Mouse (Mus musculus): ENCODE data around the gene Thnsl2. TPM values are rescaled to one million over a fixed set of nuclear protein-coding genes. Genes with fewer than 3 reads are reported as not detected.

Thnsl2 gene
- polyA plus RNA-seq, 1 experiment, result 3.0 TPM

- DNase-seq (ENCODE audit: low read depth), result no peak
- TF ChIP-seq CTCF (IDR thresholded peaks at IDR 0.05; ENCODE audit: borderline replicate concordance, extremely low read depth, insufficient read depth, insufficient read length) (no peak), POLR2A (IDR thresholded peaks at IDR 0.05; ENCODE audit: borderline replicate concordance, extremely low read depth, insufficient read depth, insufficient read length, poor library complexity, severe bottlenecking) (no peak)
These were observed 50.6 kb downstream of the Thnsl2 start for GRCm38 (mm10) chr6:71093686-71094085.

- no peak for TF ChIP-seq POLR2A (IDR thresholded peaks at IDR 0.05; ENCODE audit: borderline replicate concordance, extremely low read depth, insufficient read depth, insufficient read length, poor library complexity, severe bottlenecking)
- TF ChIP-seq CTCF (IDR thresholded peaks at IDR 0.05; ENCODE audit: borderline replicate concordance, extremely low read depth, insufficient read depth, insufficient read length), result no peak
These were observed 53.8 kb downstream of the Thnsl2 start for GRCm38 (mm10) chr6:71090475-71090874.

GRCm38 (mm10) chr6:71089735-71090134 lies 54.5 kb downstream of the Thnsl2 start:
- no peak for DNase-seq (ENCODE audit: low read depth)
- no peak for TF ChIP-seq CTCF (IDR thresholded peaks at IDR 0.05; ENCODE audit: borderline replicate concordance, extremely low read depth, insufficient read depth, insufficient read length)
- TF ChIP-seq POLR2A (IDR thresholded peaks at IDR 0.05; ENCODE audit: borderline replicate concordance, extremely low read depth, insufficient read depth, insufficient read length, poor library complexity, severe bottlenecking), result no peak

More at GRCm38 (mm10) chr6:71090475-71090874, 53.8 kb downstream of the Thnsl2 start:
- no peak for DNase-seq (ENCODE audit: low read depth)

GRCm38 (mm10) chr6:71088992-71089391 lies 55.2 kb downstream of the Thnsl2 start:
- TF ChIP-seq CTCF (IDR thresholded peaks at IDR 0.05; ENCODE audit: borderline replicate concordance, extremely low read depth, insufficient read depth, insufficient read length) (no peak), POLR2A (IDR thresholded peaks at IDR 0.05; ENCODE audit: borderline replicate concordance, extremely low read depth, insufficient read depth, insufficient read length, poor library complexity, severe bottlenecking) (no peak)
- DNase-seq (ENCODE audit: low read depth), result no peak

DNA sequence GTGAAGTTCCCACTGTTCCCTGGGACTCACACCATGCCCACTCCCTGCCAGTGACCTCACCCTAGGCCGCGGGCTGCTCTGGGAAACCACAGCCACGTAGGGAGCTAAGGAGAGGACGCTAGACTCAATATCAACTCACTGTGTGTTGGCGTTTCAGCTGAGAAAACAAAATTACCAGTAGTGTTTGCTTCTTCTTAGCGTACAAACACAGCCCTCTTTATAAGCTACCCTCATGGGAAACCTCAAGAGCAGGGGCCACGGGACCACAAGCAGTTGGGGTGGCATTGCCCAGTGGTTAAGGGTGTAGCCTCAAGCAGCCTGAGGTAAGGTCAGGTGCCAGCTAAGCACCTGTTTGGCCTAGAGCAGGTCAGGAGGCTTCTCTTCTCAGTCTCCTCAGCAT lies 60.8 kb downstream of the Thnsl2 start:
- no peak for TF ChIP-seq CTCF (IDR thresholded peaks at IDR 0.05; ENCODE audit: borderline replicate concordance, extremely low read depth, insufficient read depth, insufficient read length)
- TF ChIP-seq POLR2A (IDR thresholded peaks at IDR 0.05; ENCODE audit: borderline replicate concordance, extremely low read depth, insufficient read depth, insufficient read length, poor library complexity, severe bottlenecking), result no peak
- no peak for DNase-seq (ENCODE audit: low read depth)

- no peak for TF ChIP-seq CTCF (IDR thresholded peaks at IDR 0.05; ENCODE audit: borderline replicate concordance, extremely low read depth, insufficient read depth, insufficient read length)
- no peak for TF ChIP-seq POLR2A (IDR thresholded peaks at IDR 0.05; ENCODE audit: borderline replicate concordance, extremely low read depth, insufficient read depth, insufficient read length, poor library complexity, severe bottlenecking)
- DNase-seq (ENCODE audit: low read depth), result peak; percentile 37
These were observed 62.2 kb downstream of the Thnsl2 start for GRCm38 (mm10) chr6:71082084-71082483.

DNA sequence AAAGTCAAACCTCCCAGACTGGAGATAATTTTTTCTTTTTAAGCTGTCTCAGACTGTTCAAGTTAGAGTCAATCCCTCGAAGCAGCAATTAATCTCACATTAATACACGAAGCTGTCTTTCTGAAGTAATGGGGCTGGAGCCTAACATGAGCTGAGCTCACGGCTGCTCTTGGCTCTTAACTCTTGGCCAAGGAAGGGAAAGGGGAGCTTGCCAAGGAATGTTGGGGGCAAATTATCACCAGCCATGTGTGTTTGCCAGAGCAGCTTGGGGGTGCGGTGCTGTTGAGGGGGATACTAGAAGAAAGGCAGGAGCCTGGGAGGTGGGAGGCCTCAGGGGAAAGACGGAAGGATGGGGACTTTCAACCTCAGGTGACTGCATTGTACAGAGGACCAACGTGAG lies 63.0 kb downstream of the Thnsl2 start:
- TF ChIP-seq CTCF (IDR thresholded peaks at IDR 0.05; ENCODE audit: borderline replicate concordance, extremely low read depth, insufficient read depth, insufficient read length) (no peak), POLR2A (IDR thresholded peaks at IDR 0.05; ENCODE audit: borderline replicate concordance, extremely low read depth, insufficient read depth, insufficient read length, poor library complexity, severe bottlenecking) (no peak)
- peak; percentile 82 for DNase-seq (ENCODE audit: low read depth)

Other genes starting within 250 kb of the Thnsl2 start
- not detected in 2 replicates for gene Tex37, start 225.5 kb downstream of the Thnsl2 start, polyA plus RNA-seq (2012; rRNA removed)
- gene Foxi3, start 187.9 kb downstream of the Thnsl2 start, polyA plus RNA-seq (2012; rRNA removed), result 0.08 and 0.49 TPM in 2 replicates
- gene Fabp1, start 55.4 kb upstream of the Thnsl2 start, polyA plus RNA-seq (2012; rRNA removed), result not detected in 2 replicates
- 9.3 and 11.1 TPM in 2 replicates for gene Krcc1, start 127.2 kb upstream of the Thnsl2 start, polyA plus RNA-seq (2012; rRNA removed)
- gene Smyd1, start 177.8 kb upstream of the Thnsl2 start, polyA plus RNA-seq (2012; rRNA removed), result 0.85 and 0.88 TPM in 2 replicates
- gene Cd8b1, start 178.3 kb upstream of the Thnsl2 start, polyA plus RNA-seq (2012; rRNA removed), result not detected in 2 replicates
- gene Cd8a, start 229.0 kb upstream of the Thnsl2 start, polyA plus RNA-seq (2012; rRNA removed), result not detected in 2 replicates

Data from brain, embryonic 14.5 days (tissue).